Comparison of ENCODE assay signal across 12 mouse cellular contexts in the genomic region with DNA sequence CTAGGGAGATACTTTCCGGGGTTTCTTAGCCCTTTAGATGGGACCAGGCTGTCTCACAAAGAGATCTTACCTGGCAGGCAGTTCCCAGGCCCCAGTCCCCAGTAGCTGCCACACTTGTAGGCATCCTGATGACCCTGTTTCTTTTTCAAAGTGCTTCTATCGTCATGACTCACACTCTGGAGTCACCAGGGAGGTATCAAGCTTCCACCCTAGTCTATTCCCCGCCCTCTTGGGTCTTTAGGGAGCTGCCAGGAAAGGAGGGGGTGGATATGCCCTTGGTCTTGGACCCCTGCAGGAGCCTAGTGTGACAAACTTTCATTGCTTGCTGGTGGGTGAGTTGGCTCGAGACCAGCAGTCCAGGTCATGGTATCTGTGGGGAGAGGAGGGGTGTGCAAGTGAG. TPM values are rescaled to one million over a fixed set of nuclear protein-coding genes. Genes with fewer than 3 reads are reported as not detected.
DNase-seq lines count a peak whose midpoint lies in the region; ATAC-seq and TF ChIP-seq lines count a peak whose summit lies in the region.
"Had no signal": no experiment of that assay in that cellular context is flagged by ENCODE, and none has a peak within 500 bp of the region (broad histone marks: within the 10 kb centered on the region; RNA-seq: fewer than 3 reads in every experiment).

No protein-coding gene starts in this region.

- peaks cover 25% of the 10 kb centered on the region for H3K27me3 ChIP-seq in forebrain, embryonic 12.5 days
- peaks cover 43% of the 10 kb centered on the region for H3K27me3 ChIP-seq in limb, embryonic 13.5 days
- H3K27me3 ChIP-seq in stomach, embryonic 15.5 days (replicated peaks) = peaks cover 26% of the 10 kb centered on the region

- no peak for ATAC-seq in forebrain, embryonic 12.5 days (ENCODE audit: low FRiP score)
- ATAC-seq in limb, embryonic 13.5 days (ENCODE audit: low FRiP score, low read depth) = no peak
- no peak for ATAC-seq in stomach, embryonic 15.5 days (ENCODE audit: insufficient read depth, low FRiP score, low read depth)

- H3K4me1 ChIP-seq in forebrain, embryonic 12.5 days = peaks cover 57% of the 10 kb centered on the region
- peaks cover 19% of the 10 kb centered on the region for H3K4me1 ChIP-seq in limb, embryonic 13.5 days
- H3K4me1 ChIP-seq in stomach, embryonic 15.5 days = peaks cover 7% of the 10 kb centered on the region

- DNase-seq in left cerebral cortex, adult 2 months (ENCODE audit: extremely low spot score in 1 of 2, low spot score in 2 of 2) = peak in 1 of 2 experiments; percentile 24
- no peak for DNase-seq in left cerebral cortex, postnatal 14 days (ENCODE audit: low spot score in 2 of 2)
- no peak for DNase-seq in ovary, postnatal 36 days (ENCODE audit: low spot score)
- no peak for DNase-seq in layer of hippocampus, postnatal 10 days (ENCODE audit: low spot score in 2 of 2)
- DNase-seq: adrenal gland, postnatal 14 days; gastrocnemius, postnatal 10 days; kidney, adult 9 months; liver, embryonic 13.5 days; thymus, postnatal 36 days had no signal

- H3K9me3 ChIP-seq in forebrain, embryonic 12.5 days = no peaks in the 10 kb centered on the region
- no peaks in the 10 kb centered on the region for H3K9me3 ChIP-seq in limb, embryonic 13.5 days
- H3K9me3 ChIP-seq in stomach, embryonic 15.5 days = no peaks in the 10 kb centered on the region
- H3K9me3 ChIP-seq: liver, embryonic 13.5 days had no signal

- H3K36me3 ChIP-seq in forebrain, embryonic 12.5 days (replicated peaks) = no peaks in the 10 kb centered on the region
- no peaks in the 10 kb centered on the region for H3K36me3 ChIP-seq in limb, embryonic 13.5 days
- no peaks in the 10 kb centered on the region for H3K36me3 ChIP-seq in stomach, embryonic 15.5 days
- H3K36me3 ChIP-seq: liver, embryonic 13.5 days had no signal

- intact Hi-C loops in left cerebral cortex, adult 2 months (cut with DNase I) = loop anchor here (2.0 kb wide), 2 partner anchors 88 to 210 kb away; no protein-coding TSS in a partner anchor
- intact Hi-C loops in left cerebral cortex, postnatal 14 days (cut with DNase I) = loop anchor here (5.0 kb wide), 1 partner anchor 71 kb away; no protein-coding TSS in a partner anchor

- H3K27ac ChIP-seq in left cerebral cortex, adult 2 months = peak overlapping the region; percentile 94
- H3K27ac ChIP-seq in forebrain, embryonic 12.5 days = no peak overlapping the region
- no peak overlapping the region for H3K27ac ChIP-seq in limb, embryonic 13.5 days
- H3K27ac ChIP-seq in stomach, embryonic 15.5 days = no peak overlapping the region
- H3K27ac ChIP-seq: liver, embryonic 13.5 days had no signal

- TF ChIP-seq CTCF in left cerebral cortex, adult 2 months (IDR thresholded peaks at IDR 0.05) = no peak

- H3K4me2 ChIP-seq in forebrain, embryonic 12.5 days = peak overlapping the region; percentile 98
- H3K4me2 ChIP-seq in limb, embryonic 13.5 days (replicated peaks) = peak overlapping the region; percentile 85
- H3K4me2 ChIP-seq in stomach, embryonic 15.5 days = peak overlapping the region; percentile 96; the same call in 1 of the 2 replicates

- WGBS in forebrain, embryonic 12.5 days = 44% methylated on average over 4 of the region's 4 CpGs
- WGBS in limb, embryonic 13.5 days = 45% methylated on average over 4 of the region's 4 CpGs
- 53% methylated on average over 4 of the region's 4 CpGs for WGBS in stomach, embryonic 15.5 days

- 0 out of 2 replicates have a peak overlapping the region, but pooled peaks have one; percentile 86 for H3K9ac ChIP-seq in forebrain, embryonic 12.5 days
- no peak overlapping the region for H3K9ac ChIP-seq in limb, embryonic 13.5 days
- no peak overlapping the region for H3K9ac ChIP-seq in stomach, embryonic 15.5 days
- H3K9ac ChIP-seq: liver, embryonic 13.5 days had no signal

- peak overlapping the region; percentile 78 for H3K4me3 ChIP-seq in left cerebral cortex, adult 2 months
- H3K4me3 ChIP-seq in forebrain, embryonic 12.5 days (replicated peaks) = peak overlapping the region; percentile 80
- H3K4me3 ChIP-seq in limb, embryonic 13.5 days = peak overlapping the region; percentile 74; the same call in 1 of the 2 replicates
- H3K4me3 ChIP-seq in stomach, embryonic 15.5 days (replicated peaks) = peak overlapping the region; percentile 62
- H3K4me3 ChIP-seq: liver, embryonic 13.5 days had no signal

RNA-seq across cellular contexts. Expression of gene Chst1, which starts 1.7 kb away (rescaled TPM):
- total RNA-seq in left cerebral cortex, adult 2 months (2021) = 100 to 1,000 TPM; 265 to 266 TPM
- total RNA-seq in left cerebral cortex, postnatal 14 days (2021) = 100 to 1,000 TPM; 217 to 239 TPM
- 11.8 and 12.1 TPM in 2 replicates for polyA plus RNA-seq in forebrain, embryonic 12.5 days (2016; fragmentation: Nextera tagmentation; extraction: Ambion mirVana)
- 5.8 and 6.4 TPM in 2 replicates for polyA plus RNA-seq in limb, embryonic 13.5 days (2015; fragmentation: Nextera tagmentation; extraction: Ambion mirVana)
- polyA plus RNA-seq in stomach, embryonic 15.5 days (2015; fragmentation: Nextera tagmentation; extraction: Ambion mirVana) = 5.6 and 6.1 TPM in 2 replicates
- 100 to 1,000 TPM; 157 to 159 TPM for total RNA-seq in layer of hippocampus, postnatal 10 days (2021)
